Comparison of ENCODE assay signal across 1 mouse cellular context in the genomic region with DNA sequence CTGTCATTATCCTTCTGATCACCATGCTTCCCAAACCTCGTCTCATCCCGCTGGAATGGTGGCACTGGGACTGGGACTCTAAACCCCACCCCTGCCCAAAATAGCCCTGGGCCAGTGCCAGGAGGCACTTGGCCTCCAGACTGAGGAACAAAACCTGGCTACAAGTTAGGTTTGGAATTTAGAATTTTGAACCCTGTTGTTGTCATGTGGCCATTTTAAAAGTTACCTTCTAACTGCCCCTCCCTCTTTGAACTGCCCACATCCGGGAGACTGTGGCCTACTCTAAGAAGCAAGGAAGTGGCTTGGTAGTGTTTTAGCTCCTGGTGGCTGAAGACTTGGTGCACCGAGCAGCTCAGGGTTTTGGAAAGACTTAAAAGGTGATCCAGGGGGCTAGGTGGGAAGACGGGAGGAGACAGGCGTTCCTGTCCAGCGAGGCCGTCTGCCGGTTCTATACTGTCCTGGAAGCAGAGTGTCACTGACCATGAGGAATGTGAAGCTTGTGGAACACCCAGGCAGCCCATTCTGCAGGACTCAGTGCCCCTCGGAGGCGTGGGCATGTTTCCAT.
TF ChIP-seq lines count a peak whose summit lies in the region.

No protein-coding gene starts in this region.

TF ChIP-seq in myocyte, 11 proteins besides CTCF, POLR2A, EP300 and RAD21:
- TF ChIP-seq MAX (IDR thresholded peaks at IDR 0.05; ENCODE audit: low read depth) (no peak), E2F4 (IDR thresholded peaks at IDR 0.05; ENCODE audit: insufficient read depth) (no peak), CEBPB (IDR thresholded peaks at IDR 0.05; ENCODE audit: insufficient read depth, poor library complexity, severe bottlenecking) (no peak), SRF (IDR thresholded peaks at IDR 0.05; ENCODE audit: control insufficient read depth, insufficient read length, low read depth) (no peak), USF1 (IDR thresholded peaks at IDR 0.05; ENCODE audit: low read depth) (peak; percentile 21)
